Mouse (Mus musculus) myocyte (in vitro differentiated cells): ENCODE measurements around the gene Tlr2.
"Not testable (repeated sequence)": the region's sequence is repeated elsewhere in the genome, so short reads cannot be mapped to it uniquely, and the experiment has no call there.

ENCODE experiments used
- CEBPB ChIP-seq: IDR thresholded peaks from 2 replicates; pipeline ENCODE4 v1.6.1; 2011; ENCODE audit warnings: mild to moderate bottlenecking, moderate library complexity; ENCODE audit not compliant: poor library complexity, insufficient read depth, severe bottlenecking
- POLR2AphosphoS2 ChIP-seq: IDR thresholded peaks from one replicate; pipeline ENCODE4 v1.6.1; 2011; ENCODE audit warnings: low read depth, control low read depth; ENCODE audit not compliant: insufficient read length

DNA sequence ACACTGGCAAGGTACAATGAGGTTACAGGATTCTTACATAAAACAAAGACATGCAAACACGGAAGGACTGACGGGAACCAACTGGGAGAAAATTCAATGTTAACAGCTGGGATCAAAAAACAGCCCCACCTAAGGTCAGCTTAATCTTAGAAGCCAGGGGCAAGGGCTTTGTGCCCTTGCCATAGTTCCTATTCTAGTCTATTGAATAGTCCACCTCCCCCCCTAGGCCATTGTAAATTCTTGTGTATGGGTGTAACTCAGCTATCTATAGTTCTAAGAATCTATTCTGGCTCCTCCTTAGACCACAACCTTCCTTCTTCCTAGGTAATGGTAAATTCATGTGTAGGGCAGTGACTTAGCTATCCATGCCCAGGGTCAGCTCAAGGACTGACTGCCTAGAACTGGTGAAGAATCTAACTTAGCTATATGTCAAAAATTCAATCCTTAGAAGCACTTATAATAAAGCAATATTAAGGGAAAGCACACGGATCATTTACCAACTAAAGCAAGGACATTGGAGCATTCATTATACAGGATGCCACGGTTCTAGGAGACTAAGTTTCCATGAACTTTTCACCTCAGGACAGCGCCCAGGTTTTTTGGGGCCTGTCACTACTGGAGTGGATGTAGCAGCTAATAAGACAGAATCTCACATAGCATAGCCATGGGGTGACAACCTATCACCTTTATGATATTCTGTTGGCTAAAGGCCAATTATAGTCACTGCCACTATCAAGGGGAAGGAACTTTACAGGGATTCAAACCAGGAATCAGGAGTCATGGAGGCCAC is 37.9 kb upstream of the Tlr2 start:
- not testable (repeated sequence) for TF ChIP-seq CEBPB, POLR2AphosphoS2
